Mouse (Mus musculus) c-Kit-negative CD71-positive TER-119-positive erythroid progenitor cells, embryonic 14.5 days (primary cell): ENCODE measurements around the gene Spag6.

ENCODE experiments used
- DNase-seq: peaks from one replicate; pipeline ENCODE4 v3.0.0-alpha.2; 2013; ENCODE audit warnings: low read depth, low spot score

Gene Spag6

GRCm38 (mm10) chr2:18693871-18694610, at the start of gene Spag6:
Gene Spag6, plus strand, starts transcription at chr2:18694032.
- no peak for DNase-seq

- no peak for DNase-seq
These were observed 45.3 kb upstream of the Spag6 start for GRCm38 (mm10) chr2:18648563-18648962.

- DNase-seq, result no peak
These were observed 39.0 kb upstream of the Spag6 start for GRCm38 (mm10) chr2:18654821-18655220.

DNA sequence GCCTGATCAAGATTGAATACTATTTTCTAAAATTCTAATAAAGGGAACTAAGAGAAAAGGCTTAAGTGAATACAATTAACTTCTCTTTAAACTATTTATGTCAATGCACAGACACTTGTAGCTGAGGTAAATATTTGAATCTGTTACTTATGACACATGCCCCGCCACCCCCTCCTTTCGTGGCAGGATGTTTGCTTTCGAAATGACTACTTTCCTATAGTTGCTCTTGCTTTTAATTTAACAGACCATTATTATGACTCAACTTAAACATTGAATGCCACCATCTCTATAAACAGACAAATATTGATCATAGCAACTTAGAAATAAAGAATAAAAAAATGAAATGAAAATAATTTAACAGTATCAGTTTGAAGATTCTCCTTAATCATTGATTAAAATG, 29.8 kb upstream of the Spag6 start:
- no peak for DNase-seq

DNA sequence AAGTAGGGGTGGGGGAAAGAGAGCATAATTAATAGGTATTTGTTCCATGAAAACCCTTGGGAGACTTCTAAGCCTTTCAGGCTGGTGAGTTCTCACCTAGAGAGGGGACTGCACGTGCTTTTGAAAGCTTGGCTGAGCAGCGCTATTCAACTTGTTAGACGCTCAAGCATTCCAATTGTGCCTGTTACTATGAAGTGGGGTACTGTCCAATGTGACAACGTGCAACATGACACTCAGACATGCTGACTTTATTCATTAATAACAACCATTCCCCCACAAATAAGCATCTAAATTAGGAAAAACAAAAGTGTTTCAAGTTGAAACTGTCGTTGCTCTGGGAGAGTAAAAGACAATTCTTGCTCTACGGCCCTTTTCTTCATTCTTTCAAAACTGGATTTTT, 22.8 kb upstream of the Spag6 start:
- no peak for DNase-seq

DNA sequence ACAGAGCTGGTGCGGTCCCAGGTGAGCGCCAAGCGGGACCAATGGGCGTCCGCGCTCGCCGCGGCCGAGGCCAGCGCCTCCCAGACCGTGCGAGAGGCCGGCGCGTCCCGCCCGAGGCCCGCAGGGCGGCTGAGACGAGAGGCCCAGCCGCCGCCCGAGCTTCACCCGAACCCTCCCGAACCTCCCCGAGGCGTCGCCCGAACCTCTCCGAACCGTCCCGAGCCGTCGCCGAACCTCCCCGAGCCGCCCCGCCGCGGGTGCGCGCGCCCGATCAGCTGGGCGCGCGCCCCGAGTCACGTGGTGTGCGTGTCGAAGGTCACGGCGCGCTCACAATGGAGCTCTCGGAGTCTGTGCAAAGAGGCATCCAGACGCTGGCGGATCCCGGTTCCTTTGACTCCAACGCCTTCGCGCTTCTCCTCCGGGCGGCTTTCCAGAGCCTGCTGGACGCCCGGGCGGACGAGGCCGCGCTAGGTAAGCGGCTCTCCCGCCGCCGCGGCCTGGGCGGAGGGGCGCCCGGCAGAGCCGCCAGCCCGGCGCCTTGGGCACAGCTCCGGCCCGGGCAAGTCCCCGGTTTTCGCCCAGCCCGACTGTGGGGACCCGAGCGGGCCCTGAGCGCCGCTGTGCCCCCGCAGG, 21.6 kb upstream of the Spag6 start, which contains the start of gene Commd3:
TSS of gene Commd3 (plus strand) at position 252 of the 633 bp plus-strand sequence.
- DNase-seq, result peak; percentile 66

GRCm38 (mm10) chr2:18672766-18673164, 21.1 kb upstream of the Spag6 start:
- peak; percentile 12 for DNase-seq

DNA sequence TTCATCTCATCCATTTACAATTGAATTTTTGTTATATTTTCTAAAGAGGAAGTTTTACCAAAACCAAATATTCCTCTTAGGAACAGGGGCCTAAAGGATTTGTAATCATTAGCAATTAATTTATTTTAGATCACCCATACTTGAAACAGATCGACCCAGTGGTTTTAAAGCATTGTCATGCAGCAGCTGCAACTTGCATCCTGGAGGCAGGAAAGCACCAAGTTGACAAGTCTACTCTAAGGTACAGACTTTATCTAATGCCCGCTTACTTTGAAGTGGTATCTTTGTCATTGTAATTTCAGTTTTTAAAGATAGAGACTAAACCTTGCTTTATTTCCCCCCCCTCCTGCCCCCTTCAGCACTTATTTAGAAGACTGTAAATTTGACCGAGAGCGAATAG, 20.1 kb upstream of the Spag6 start:
- no peak for DNase-seq

DNA sequence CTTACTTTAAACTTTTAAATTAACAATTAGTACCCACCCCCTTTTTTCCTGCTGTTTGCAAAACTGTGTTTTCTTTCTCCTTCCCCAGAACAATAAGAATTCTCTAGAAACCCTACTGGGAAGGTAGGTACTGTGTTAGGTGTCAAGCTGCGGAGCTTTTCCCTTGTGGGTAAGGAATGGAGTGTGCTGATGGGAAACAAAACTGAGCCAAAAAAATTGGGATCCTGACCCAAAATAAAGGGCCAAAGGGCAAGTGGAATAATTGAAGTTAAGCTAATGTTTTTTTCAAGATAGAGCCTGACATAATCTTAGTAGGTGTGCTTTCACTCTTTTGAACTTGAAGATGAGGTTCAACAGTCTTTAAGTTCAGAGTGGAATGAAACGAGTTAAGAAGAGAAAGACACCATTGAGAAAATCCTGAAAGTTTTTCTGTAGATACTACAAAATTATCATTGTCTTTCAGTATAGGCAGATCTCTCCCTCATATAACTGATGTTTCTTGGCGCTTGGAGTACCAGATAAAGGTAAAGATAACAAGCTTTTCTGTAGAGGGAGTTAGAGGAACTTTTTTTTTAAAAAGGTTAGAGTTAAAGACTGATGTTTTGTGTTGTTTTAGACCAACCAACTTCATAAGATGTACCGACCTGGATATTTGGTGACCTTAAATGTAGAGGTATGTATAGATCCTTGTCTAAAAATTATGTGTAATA, 19.5 kb upstream of the Spag6 start:
- DNase-seq, result no peak

- no peak for DNase-seq
These were observed 18.0 kb upstream of the Spag6 start for GRCm38 (mm10) chr2:18675681-18676456.

- no peak for DNase-seq
These were observed 17.3 kb upstream of the Spag6 start for GRCm38 (mm10) chr2:18676457-18676935.

DNA sequence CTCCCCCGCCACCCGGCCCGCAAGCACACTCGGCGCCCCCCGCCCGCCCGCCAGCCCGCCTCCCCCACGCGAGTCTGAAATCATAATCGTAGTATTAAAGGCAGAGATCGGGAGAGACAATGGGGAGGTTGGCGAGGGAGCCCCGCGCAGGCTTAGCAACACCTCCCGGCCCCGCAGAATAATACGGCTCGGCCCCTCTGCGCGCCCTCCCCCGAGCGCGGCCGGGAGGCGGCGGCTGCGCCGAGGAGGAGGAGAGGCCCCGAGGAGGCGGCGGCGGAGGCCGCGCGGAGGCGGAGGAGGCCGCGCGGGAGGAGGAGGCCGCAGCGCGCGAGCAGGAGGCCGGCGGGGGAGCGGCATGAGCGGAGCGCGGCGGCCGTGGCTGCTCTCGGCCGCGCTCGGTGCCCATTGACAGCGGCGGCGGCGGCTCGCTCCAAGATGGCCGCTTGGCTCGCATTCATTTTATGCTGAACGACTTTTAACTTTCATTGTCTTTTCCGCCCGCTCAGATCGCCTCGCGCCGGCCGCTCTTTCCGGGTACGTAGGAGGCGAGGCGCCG, 16.8 kb upstream of the Spag6 start, which contains the start of gene Bmi1:
TSS of gene Bmi1 (plus strand) at position 83 of the 556 bp plus-strand sequence.
- DNase-seq, result no peak

- DNase-seq, result no peak
These were observed 16.0 kb upstream of the Spag6 start for GRCm38 (mm10) chr2:18677631-18678471.

DNA sequence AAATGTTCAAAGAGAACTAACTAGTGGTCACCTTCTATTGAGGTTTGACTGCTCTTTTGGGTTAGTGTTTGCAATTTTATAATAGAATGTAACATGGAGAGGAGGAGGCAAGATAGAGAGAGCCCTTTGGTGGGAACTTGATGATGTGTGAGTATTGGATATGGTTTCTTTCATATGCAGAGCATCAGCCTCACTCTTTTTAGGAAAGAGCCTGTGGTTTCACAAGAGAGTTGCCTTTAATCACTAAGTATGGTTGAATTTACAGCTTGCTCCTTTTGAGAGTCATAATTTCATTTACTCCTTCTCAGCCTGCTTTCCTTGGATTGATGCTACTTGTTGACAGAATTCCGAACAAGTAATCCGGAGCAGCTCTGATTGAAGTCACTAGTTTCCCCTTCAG, 14.1 kb upstream of the Spag6 start:
- DNase-seq, result no peak

GRCm38 (mm10) chr2:18680501-18680900, 13.3 kb upstream of the Spag6 start:
- DNase-seq, result no peak

DNA sequence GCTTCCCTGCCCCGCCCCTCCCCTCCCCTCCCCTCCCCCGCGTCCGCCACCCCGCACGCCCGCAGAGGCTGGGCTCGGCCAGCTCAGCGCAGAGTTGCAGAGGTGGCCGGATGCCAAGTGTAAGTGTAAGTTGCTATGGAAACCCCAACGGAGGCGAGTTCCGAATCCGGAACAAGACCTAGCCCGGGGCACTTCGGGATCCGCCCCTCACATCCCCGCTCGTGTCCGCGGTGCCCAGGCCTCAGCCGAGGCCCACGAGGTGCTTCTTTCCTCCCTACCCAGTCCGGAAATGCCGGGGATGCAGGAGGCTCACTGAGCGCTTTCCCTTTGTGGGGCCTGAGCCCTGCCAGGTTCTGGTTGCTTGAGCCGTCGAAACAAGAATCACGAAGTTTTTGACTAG, 12.9 kb upstream of the Spag6 start:
- DNase-seq, result no peak

DNA sequence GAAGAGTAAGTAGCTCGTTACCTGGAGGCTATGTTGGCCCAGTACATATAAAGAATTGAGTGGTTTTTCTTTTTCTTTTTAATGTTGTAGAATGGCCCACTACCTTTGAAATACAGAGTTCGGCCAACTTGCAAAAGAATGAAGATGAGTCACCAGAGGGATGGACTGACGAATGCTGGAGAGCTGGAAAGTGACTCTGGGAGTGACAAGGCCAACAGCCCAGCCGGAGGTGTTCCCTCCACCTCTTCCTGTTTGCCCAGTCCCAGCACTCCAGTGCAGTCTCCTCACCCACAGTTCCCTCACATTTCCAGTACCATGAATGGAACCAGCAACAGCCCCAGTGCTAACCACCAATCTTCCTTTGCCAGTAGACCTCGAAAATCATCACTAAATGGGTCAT, 9.8 kb upstream of the Spag6 start:
- DNase-seq, result no peak

DNA sequence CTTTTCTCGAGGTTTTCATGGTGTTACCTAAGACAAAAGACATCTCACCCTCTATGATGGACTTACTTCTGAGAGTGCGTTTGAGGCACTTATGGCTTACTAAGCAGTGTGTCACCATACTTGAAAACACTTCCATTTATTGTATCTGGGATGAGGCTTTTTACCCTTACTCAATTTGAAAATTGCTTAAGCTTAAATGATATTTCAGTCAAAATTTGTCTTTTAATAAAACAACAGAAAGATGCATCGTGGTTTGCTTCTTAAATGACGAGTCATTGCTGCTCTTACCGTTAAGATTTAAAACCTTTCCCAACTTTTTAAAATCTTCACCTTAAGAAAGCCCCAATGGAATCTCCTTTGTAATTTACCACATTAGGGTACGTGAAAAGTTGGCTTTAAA, 7.4 kb upstream of the Spag6 start:
- DNase-seq, result no peak

DNA sequence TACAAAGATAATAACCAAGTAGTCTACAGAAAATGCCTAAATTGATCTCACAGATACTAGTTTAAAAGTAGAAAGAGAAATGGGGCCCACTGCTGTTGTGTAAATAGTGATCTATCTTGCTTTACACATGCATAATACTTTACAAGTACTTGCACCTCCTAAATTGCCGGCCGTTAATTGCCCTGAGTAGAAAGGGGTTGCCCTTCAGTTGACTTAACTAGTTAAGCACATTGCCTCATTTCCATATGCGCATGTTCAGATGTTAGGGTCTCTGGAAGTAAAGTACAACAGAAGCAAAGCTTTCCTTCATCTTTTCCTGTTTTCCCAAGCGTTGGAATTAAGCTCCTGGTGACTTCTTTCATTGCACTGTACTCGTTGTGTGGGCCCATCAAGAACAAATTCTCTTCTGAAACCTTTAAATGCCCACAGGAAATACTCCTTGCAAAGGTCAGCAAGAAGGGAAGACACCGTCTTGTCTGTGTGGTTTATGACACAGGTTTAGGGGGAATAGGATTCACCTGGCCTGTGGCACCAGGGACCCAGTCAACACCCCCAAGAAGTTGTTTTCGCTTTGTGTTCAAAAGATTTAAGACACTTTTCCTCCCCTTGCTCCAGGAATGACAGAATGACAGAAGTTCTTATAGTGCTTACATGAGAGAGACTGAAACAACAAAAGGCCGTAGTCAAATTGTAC, 6.9 kb upstream of the Spag6 start:
- no peak for DNase-seq

DNA sequence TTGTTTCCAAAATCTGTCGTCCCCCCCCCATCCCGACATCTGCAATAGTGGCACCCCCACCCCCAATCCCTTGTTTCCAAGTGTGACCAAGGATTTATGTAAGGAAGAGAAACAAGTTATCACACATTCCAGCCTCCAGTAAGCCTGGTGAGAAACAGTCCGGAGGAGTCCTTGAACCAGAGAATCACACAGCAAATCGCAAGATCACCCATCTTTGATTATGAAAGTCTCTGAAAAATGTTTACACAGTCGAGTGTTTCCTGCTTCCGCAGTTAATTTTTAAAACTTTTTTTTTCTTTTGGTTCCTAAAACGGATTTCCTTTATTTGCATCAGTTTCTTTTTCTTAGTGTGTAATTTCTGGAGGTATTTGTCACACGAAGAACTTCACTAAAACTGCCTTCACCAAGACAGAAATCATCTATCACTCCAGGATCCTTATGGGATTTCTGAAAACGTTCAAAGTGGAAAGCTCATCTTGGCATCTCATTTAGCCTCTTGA, 6.1 kb upstream of the Spag6 start:
- no peak for DNase-seq
